Mouse (Mus musculus) ovary, postnatal 36 days (tissue): ENCODE results near the gene Apobec3.
A peak's percentile ranks its signal among the peaks of the same experiment; 100 is the strongest.
"Not testable (repeated sequence)": the region's sequence is repeated elsewhere in the genome, so short reads cannot be mapped to it uniquely, and the experiment has no call there.

Experiments
- DNase-seq: peaks from one replicate; pipeline ENCODE4 v3.0.0; 2022; ENCODE audit warnings: low spot score, mixed read lengths

Apobec3 gene

GRCm38 (mm10) chr15:79927637-79928122, 36.2 kb downstream of the Apobec3 start:
- DNase-seq, result peak; percentile 94

GRCm38 (mm10) chr15:79928316-79928715, 36.9 kb downstream of the Apobec3 start:
- DNase-seq, result no peak

- no peak for DNase-seq
Measured at GRCm38 (mm10) chr15:79928736-79929135, 37.3 kb downstream of the Apobec3 start.

- DNase-seq, result no peak
Measured at GRCm38 (mm10) chr15:79929734-79930133, 38.3 kb downstream of the Apobec3 start.

DNA sequence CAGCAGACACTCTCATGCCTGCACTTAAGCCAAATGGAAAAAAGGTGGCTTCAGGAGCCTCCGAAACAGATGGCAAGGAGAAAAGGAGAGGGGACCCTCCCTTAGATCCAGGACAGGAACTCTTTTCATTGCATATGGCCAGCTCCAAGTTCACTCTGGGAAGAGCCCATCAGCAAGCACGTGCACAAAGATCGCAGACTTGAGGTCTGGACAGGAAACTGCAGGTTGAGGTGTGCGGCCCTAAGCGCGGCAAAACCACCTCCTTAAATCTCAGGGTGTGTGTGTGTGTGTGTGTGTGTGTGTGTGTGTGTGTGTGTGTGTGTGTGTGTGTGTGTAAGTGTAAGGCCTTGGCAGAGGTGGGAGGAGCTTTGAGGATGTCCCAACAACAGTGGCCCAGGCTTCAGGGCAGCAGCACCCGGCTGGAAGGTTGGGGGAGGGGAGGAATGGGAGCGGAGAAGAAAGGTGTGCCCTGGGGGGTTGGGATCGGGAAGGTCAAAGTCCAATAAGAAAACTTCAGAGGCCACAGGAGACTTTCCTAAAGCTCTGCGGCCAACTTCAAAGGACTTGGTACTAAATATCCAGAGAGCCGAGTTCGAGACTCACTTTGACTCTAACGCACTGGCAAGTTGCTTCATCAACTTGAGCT, 40.2 kb downstream of the Apobec3 start:
- DNase-seq, result no peak

DNA sequence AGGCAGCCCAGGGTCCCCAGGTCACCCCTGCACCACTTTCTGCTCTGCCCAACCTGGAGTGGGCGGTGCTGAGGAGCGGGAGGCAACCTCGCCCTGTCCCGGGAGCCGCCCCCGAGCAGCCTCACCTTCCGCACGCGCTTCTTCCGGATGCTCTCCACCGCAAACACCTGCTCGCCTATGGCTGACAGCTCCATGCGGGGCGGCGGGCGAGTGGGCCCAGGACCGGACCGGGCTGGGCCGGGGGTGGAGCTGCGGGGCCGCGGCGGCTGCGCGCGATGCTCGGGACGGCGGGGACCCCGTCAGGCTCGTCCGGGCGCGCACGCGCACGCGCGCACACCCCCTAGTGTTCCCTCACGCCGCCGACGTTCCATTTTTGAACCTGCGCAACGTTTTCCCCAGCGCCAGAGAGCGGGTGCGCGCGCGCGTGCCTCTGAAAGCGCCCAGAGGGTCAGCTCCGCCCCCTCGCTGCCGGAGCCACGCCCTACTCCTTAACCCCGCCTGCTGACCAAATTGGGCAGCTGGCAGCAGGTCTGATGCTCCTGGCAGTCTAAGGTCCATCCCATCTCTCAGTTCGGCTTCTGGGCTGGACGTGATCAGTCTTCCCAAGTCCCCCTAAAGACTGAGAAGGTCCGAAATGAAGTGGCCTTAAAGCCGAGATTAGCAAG, 41.0 kb downstream of the Apobec3 start:
- DNase-seq, result peak; percentile 90

- DNase-seq, result no peak
Measured at GRCm38 (mm10) chr15:79933052-79933669, 41.7 kb downstream of the Apobec3 start.

DNA sequence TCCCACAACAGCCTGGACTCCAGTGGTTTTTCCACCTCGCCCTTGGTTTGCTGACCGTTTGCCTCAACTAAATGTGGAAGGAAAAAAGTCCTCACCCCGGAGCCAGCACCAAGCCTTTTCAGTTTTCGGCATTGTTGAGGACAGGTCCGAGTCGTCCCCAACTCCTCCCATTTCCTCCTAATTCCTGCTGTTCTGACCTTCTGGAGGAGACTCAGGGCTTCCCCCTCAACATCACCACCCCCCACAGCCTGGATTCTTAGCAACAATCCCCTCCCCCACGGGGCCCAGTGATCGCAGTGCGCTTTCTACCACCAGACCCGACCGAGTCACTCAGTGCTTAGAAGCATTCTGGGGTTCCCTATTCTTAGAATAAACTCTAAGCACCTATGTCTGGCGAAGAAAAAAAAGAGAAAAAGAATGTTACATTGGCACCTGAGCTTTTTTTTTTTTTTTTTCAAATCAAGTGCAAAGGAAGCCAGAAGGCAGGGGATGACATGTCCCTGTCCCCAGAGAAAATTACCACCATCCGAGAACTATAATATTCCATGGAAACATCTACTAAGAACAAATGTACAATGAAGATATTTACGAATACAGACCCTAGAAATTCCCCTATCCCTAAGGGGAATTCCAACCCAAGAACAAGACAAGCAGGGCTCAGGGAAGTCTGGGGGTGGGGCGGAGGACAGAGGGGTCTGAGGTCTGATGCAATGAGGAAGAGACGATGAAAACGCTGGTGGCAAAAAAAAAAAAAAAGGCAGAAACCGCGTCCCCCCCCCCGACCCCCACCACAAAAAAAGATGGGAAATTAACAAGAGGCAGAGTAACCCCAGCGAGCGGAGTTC, 42.4 kb downstream of the Apobec3 start:
- no peak for DNase-seq

GRCm38 (mm10) chr15:79934776-79935175, 43.3 kb downstream of the Apobec3 start:
- no peak for DNase-seq

GRCm38 (mm10) chr15:79935654-79936373, 44.4 kb downstream of the Apobec3 start:
- DNase-seq, result no peak

DNA sequence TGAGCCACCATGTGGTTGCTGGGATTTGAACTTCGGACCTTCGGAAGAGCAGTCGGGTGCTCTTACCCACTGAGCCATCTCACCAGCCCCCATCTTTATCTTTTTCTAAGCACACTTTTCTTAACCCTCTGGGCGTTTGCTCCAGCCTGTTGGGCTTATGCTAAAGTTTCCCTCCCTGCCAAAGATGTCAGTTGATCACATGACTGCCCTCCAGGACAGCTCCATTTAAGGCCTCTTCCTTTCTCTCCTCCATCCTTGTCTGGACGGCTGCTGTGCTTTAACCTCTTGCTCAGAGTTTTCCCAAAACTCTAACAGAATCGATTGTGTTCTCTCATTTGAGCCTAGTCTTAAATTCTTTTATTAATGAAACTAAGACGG, 44.9 kb downstream of the Apobec3 start:
- DNase-seq, result no peak

- no peak for DNase-seq
Measured at GRCm38 (mm10) chr15:79939020-79939419, 47.6 kb downstream of the Apobec3 start.

DNA sequence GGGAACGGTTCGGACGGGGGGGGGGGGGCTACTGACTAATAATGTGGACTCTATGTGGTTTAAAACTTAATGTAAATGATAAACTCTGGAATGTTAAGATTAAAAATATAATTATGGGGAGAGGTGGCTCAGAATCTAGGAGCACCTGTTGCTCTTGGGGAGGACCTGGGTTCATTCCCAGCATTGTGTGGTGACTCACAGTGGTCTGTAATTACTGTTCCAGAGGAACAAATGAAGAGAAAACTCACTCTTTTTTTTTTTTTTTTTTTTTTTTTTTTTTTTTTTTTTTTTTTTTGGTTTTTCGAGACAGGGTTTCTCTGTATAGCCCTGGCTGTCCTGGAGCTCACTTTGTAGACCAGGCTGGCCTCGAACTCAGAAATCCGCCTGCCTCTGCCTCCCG, 48.0 kb downstream of the Apobec3 start:
- DNase-seq, result not testable (repeated sequence)

DNA sequence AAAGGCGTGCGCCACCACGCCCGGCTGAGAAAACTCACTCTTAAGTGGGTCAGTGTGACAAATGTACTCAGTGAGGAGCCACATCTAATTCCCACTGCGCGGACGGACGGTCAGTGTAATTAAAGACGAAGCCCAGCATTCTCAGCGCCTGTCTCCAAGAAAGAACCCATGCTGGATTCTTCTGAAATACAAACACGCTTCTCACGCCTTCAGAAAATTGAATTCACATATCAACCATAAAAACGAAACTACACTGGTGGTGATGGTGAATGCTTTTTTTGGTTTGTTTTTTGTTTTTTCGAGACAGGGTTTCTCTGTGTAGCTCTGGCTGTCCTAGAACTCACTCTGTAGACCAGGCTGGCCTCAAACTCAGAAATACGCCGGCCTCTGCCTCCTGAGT, 48.5 kb downstream of the Apobec3 start:
- no peak for DNase-seq

- no peak for DNase-seq
Measured at GRCm38 (mm10) chr15:79940932-79941331, 49.5 kb downstream of the Apobec3 start.

DNA sequence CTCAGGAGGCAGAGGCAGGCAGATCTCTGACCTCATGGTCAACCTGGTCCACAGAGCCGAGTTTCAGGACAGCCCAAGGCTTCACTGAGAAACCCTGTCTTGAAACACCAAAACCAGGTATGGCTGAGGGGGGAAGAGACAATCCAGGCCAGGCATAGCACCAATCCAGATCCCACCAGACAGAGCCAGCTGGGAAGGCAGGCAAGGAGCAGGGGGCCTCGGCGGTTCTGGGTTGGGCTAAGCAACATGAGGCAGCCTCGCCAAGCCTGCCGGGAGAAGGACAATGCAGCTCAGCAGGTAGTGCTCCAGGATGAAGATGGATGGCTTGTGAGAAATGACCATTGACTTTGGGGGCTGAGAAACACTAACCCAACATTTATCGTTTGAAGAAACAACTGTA, 51.1 kb downstream of the Apobec3 start:
- no peak for DNase-seq

GRCm38 (mm10) chr15:79943584-79943983, 52.1 kb downstream of the Apobec3 start:
- DNase-seq, result no peak

DNA sequence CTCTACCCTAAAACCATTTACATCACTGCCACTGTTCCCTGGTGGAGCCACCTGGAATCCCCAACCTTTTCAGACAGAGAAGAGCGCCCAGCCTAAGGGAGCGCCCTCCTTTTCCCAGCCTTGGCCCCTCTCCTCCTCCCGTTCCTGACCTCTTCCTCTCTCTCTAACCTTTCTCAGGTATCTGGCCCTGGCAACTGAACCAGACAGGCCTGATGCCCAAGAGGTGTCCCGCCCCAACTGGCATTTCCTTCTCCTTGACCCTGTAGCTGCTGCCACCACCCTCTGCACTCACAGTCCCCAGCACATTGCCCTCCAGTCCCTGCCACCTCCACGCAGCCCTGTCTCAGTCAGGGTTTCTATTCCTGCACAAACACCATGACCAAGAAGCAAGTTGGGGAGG, 53.5 kb downstream of the Apobec3 start:
- DNase-seq, result no peak

DNA sequence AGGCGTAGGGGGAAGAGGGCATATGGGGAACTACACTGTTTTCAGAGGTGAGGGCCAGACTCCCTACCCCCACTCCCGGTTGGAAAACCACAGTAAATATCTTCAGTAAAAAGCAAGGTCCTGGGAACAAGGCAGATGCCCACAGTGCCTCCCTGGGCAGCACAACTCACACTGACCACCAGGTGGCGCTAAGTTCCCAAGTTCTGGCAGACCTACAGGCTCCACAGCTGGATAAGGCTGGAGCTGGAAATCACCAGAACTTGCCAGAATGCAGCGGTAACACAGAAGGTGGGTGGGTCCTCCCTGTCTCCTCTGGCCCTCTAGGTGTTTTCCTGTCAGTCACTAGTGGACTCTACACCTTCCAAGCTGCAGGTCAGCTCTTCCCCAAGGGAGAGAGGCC, 54.6 kb downstream of the Apobec3 start:
- peak; percentile 85 for DNase-seq

DNA sequence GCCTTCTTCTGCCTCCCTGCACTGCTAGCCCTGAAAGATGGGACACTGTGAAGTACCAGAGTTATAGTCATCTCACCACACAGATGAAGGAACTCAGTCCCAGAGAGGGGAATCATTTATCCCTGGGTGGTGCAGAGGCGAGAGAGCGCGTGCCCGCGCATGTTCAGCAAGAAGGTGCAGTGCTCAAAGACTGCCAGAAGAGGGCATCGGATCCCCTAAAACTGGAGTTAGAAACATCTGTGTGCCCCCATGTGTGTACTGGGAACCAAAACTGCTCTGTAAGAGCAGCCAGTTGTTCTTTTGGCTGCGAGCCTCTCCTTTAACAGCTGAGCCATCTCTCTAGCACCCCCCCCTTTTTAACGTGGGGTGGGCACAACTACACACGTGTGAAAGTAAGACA, 55.3 kb downstream of the Apobec3 start:
- no peak for DNase-seq

GRCm38 (mm10) chr15:79947681-79948080, 56.2 kb downstream of the Apobec3 start:
- DNase-seq, result no peak
